Mouse (Mus musculus) olfactory bulb, adult 2 months (tissue): ENCODE measurements around the gene Dusp11.

ENCODE experiments used
- CTCF ChIP-seq: fragments of 200-500 bp; IDR thresholded peaks from 2 replicates; pipeline ENCODE4 v1.5.1; 2012; ENCODE audit warnings: low read depth, mild to moderate bottlenecking, low read length, moderate library complexity; ENCODE audit not compliant: insufficient read depth
- POLR2A ChIP-seq: fragments of 200-500 bp; IDR thresholded peaks from 2 replicates; pipeline ENCODE4 v1.6.1; 2012; ENCODE audit warnings: mild to moderate bottlenecking, low read depth, low read length, moderate library complexity; ENCODE audit not compliant: insufficient read depth

GRCm38 (mm10) chr6:86003405-86003925, 42.0 kb upstream of the Dusp11 start:
- TF ChIP-seq CTCF = peak; percentile 65
- TF ChIP-seq POLR2A = no peak
